Mouse (Mus musculus) lung, postnatal 0 days (tissue): ENCODE measurements at regions not wholly inside any gene's neighbourhood (a gene's known extent, or its start where the extent isn't known, plus 50 kb on each side); places are given as distances from the start of the nearest gene placed in this dataset.

Experiments
- CTCF ChIP-seq: IDR thresholded peaks from 2 replicates; pipeline ENCODE4 v1.5.1; 2016; ENCODE audit warnings: antibody characterized with exemption, mild to moderate bottlenecking
- EP300 ChIP-seq: IDR thresholded peaks from 2 replicates; pipeline ENCODE4 v1.6.1; 2016; ENCODE audit warnings: antibody characterized with exemption, mild to moderate bottlenecking, control low read depth

DNA sequence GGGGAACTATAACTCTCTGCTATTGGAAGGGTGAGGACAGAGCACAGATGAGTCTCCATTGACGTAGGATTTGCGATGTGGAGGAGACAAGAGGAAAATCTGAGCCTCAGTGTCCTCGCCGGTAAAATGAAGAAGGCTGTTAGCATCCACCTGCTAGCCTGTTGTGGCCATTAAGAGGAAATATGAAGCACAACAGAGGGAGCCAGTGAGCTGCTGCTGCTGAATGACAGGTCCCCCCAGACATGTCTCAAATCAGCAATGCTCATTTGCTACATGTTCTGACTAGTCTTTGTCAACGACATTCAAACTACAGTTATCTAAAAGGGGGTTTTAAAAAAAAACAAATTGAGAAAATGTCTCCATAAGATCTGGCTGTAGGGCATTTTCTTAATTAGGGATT, 164.6 kb upstream of the Prok2 start:
- TF ChIP-seq CTCF (peak; percentile 47), EP300 (no peak)
